Mouse (Mus musculus) stomach, postnatal 0 days (tissue): ENCODE measurements around the gene Chek1. TPM values are rescaled to one million over a fixed set of nuclear protein-coding genes. Genes with fewer than 3 reads are reported as not detected.
A peak's percentile ranks its signal among the peaks of the same experiment; 100 is the strongest.

Source experiments
- ATAC-seq: fragments of 200-750 bp; cut with Nextera tagmentation; 2 replicates; pipeline ENCODE4 v1.8.0; 2017; ENCODE audit not compliant: low FRiP score, low TSS enrichment
- DNase-seq: peaks from one replicate; pipeline ENCODE4 v3.0.0-alpha.2; 2016; ENCODE audit warnings: low spot score
- H3K27ac ChIP-seq: fragments of 300-500 bp; sonication (generic); replicated peaks from 2 replicates; pipeline ENCODE4 v1.5.1; 2014; ENCODE audit warnings: mild to moderate bottlenecking, control low read depth
- H3K27me3 ChIP-seq: fragments of 300-500 bp; sonication (generic); 2 replicates; pipeline ENCODE4 v1.6.1; 2014; ENCODE audit warnings: low read length; ENCODE audit not compliant: control insufficient read depth, insufficient read depth
- H3K36me3 ChIP-seq: fragments of 300-500 bp; sonication (generic); 2 replicates; pipeline ENCODE4 v1.6.1; 2014; ENCODE audit warnings: low read length, mixed read lengths; ENCODE audit not compliant: control insufficient read depth, insufficient read depth
- H3K4me1 ChIP-seq: fragments of 300-500 bp; sonication (generic); replicated peaks from 2 replicates; pipeline ENCODE4 v1.6.1; 2014; ENCODE audit warnings: antibody characterized with exemption; ENCODE audit not compliant: control insufficient read depth, insufficient read depth
- H3K4me2 ChIP-seq: fragments of 300-500 bp; sonication (generic); replicated peaks from 2 replicates; pipeline ENCODE4 v1.6.1; 2014; ENCODE audit warnings: low read depth, mild to moderate bottlenecking, control low read depth, moderate library complexity
- H3K4me3 ChIP-seq: fragments of 300-500 bp; sonication (generic); 2 replicates; pipeline ENCODE4 v1.5.1; 2014; ENCODE audit warnings: low read depth, low read length, control low read depth
- H3K9ac ChIP-seq: fragments of 300-500 bp; sonication (generic); 2 replicates; pipeline ENCODE4 v1.6.1; 2014; ENCODE audit warnings: mild to moderate bottlenecking, low read length, control low read depth, mixed read lengths
- H3K9me3 ChIP-seq: fragments of 300-500 bp; sonication (generic); 2 replicates; pipeline ENCODE4 v1.6.1; 2016; ENCODE audit warnings: low read length; ENCODE audit not compliant: control insufficient read depth
- CTCF ChIP-seq: IDR thresholded peaks from 2 replicates; pipeline ENCODE4 v1.5.1; 2016; ENCODE audit warnings: antibody characterized with exemption, low read depth, mild to moderate bottlenecking, moderate library complexity
- EP300 ChIP-seq: optimal IDR thresholded peaks from 2 replicates; pipeline ENCODE3; 2016; ENCODE audit warnings: antibody characterized with exemption
- WGBS: fragments of 180-500 bp; shearing (Covaris S2); extraction: QIAGEN DNeasy Blood & Tissue Kit; methylation state at CpG from one replicate; pipeline ENCODE4 v1.1.7; 2014; 5-methylcytosine and 5-hydroxymethylcytosine counted together
- polyA plus RNA-seq: library from polyadenylated mRNA; unstranded; fragments of >200 nt; fragmentation: Nextera tagmentation; extraction: Ambion mirVana; gene quantifications from 2 replicates; pipeline ENCODE4 v1.2.1, GENCODE M21; 2015

Gene Chek1
- polyA plus RNA-seq, 1 experiment from 2014 or later: 8.1 TPM

DNA sequence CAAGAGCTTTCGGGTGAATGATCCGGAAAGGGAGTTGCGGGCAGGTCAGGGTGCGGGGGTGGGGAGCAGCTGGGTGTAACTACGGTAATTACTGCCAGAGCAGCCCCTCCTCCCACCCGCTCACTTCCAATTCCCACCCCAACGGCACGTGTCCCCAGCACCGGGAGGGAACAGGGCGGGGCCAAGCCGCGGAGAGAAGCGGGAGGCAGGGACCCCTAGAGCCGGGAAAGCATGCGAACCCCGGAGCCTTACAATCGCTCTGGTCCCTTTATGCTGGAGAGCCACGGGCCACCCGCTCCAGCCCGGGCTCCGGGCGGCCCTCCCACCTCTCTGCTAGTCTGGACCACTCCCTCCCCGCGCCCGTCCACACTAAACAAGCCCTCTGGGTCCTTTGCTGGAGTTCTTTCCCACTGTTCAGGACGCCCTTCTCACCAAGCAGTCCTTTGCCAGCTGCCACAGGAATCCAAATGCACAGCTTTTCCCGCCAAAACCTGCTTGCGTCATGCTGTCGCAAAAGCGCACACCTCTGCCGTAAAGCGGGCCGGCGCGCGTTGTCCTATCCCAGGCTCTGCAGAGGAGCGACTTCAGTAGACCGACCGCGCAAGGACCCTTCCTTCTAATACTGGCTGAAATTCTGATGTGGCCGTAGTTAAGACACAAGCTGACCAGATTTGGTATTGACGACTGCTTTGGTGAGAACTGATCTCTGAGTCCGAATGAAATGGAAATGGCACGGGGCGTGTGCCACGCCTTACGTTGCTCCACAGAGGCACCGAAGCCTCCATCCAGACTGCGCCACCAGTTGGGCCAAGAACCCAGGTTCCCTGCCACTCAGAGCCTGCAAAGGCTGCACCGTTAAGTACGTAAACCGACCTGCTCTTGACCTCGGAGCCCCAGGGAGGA, 483 bp downstream of the Chek1 start:
- DNase-seq: peak; percentile 90
- Histone ChIP-seq H3K4me1 (no peaks in the 10 kb centered on the region), H3K9me3 (no peaks in the 10 kb centered on the region), H3K4me2 (peak overlapping the region; percentile 97), H3K36me3 (no peaks in the 10 kb centered on the region), H3K9ac (peak overlapping the region; percentile 63), H3K27me3 (no peaks in the 10 kb centered on the region), H3K27ac (peak overlapping the region; percentile 76), H3K4me3 (peak overlapping the region; percentile 67)
- TF ChIP-seq EP300 (no peak), CTCF (0 out of 2 replicates have a peak, but pooled peaks have one; percentile 5)
- peak; percentile 90 for ATAC-seq
- under 1% methylated on average over 47 of the region's 53 CpGs for WGBS

DNA sequence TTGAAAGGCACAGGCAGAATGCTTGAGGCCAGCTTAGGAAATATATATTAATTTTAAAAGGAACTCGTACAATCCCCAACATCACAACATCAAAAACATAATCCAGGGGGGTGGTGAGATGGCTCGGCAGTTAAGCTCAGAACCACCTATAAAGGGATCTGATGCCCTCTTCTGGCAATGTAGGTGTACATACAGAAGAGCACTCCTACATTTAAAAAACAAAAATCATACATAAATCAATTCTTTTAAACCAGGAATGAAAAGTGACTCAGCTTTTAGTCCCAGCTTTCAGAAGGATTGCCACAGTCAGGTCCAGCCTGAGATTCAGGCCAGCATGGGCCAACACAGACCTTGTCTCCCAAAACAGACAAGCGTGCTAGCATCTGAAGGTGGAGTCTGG, 10.2 kb downstream of the Chek1 start:
- H3K27ac ChIP-seq: no peak overlapping the region
- peaks cover 2% of the 10 kb centered on the region; the same call in 1 of the 2 replicates for H3K36me3 ChIP-seq
- H3K4me3 ChIP-seq: no peak overlapping the region
- H3K4me1 ChIP-seq: no peaks in the 10 kb centered on the region
- H3K9me3 ChIP-seq: no peaks in the 10 kb centered on the region
- H3K27me3 ChIP-seq: no peaks in the 10 kb centered on the region
- TF ChIP-seq EP300 (no peak), CTCF (peak; percentile 50)
- H3K4me2 ChIP-seq: no peak overlapping the region
- no peak for ATAC-seq
- no peak for DNase-seq
- 74% methylated on average over 3 of the region's 3 CpGs for WGBS
- H3K9ac ChIP-seq: no peak overlapping the region

DNA sequence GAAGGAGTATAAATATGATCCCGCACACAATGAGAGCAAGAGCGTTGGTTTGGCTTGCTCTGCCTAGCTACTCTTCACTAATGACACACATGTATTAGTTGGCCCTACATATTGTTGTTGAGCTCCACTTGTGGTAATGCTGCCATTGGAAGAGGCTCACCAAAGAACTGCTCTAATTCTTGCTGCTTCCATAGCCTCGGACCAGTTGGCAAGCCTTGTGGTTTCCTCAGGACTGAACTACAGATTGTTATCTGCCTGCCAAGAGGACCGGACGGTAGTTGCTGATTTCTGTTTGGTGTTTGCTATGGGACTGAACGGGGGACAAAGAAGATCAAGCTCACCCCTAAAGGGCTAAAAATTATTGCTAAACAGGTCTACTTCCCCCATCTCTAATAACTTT, 19.6 kb downstream of the Chek1 start:
- H3K4me3 ChIP-seq: no peak overlapping the region
- no peak overlapping the region for H3K9ac ChIP-seq
- H3K9me3 ChIP-seq: no peaks in the 10 kb centered on the region
- no peaks in the 10 kb centered on the region for H3K27me3 ChIP-seq
- no peak for ATAC-seq
- H3K4me1 ChIP-seq: no peaks in the 10 kb centered on the region
- TF ChIP-seq CTCF: no peak
- no peak for TF ChIP-seq EP300
- no peaks in the 10 kb centered on the region for H3K36me3 ChIP-seq
- no peak overlapping the region for H3K27ac ChIP-seq
- no peak for DNase-seq
- WGBS: 85% methylated on average over 6 of the region's 6 CpGs
- H3K4me2 ChIP-seq: no peak overlapping the region

DNA sequence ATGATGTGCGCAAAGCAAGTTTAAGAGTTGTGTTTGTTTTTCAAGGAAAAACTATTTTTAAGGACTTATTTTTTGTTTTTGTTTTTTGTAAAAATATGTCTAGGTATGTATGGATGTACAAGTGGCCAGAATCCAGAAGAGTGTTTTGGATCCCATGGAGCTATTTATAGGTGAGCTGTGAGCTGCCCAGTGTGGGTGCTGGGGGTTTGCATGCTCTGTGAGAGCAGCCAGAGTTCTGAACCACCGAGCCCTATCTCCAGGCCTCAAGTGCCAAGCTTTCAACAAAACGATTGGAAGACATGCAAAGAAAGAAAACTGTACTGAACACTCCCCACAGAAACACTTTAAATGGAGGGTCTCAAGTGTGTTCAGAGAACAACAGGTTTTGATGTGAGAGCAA, 20.9 kb downstream of the Chek1 start:
- H3K4me2 ChIP-seq: no peak overlapping the region
- ATAC-seq: no peak
- H3K27ac ChIP-seq: no peak overlapping the region
- no peaks in the 10 kb centered on the region for H3K4me1 ChIP-seq
- H3K27me3 ChIP-seq: no peaks in the 10 kb centered on the region
- no peaks in the 10 kb centered on the region for H3K9me3 ChIP-seq
- no peak for DNase-seq
- H3K4me3 ChIP-seq: no peak overlapping the region
- WGBS: 81% methylated on average over 3 of the region's 3 CpGs
- H3K9ac ChIP-seq: no peak overlapping the region
- TF ChIP-seq CTCF (no peak), EP300 (no peak)
- no peaks in the 10 kb centered on the region for H3K36me3 ChIP-seq

DNA sequence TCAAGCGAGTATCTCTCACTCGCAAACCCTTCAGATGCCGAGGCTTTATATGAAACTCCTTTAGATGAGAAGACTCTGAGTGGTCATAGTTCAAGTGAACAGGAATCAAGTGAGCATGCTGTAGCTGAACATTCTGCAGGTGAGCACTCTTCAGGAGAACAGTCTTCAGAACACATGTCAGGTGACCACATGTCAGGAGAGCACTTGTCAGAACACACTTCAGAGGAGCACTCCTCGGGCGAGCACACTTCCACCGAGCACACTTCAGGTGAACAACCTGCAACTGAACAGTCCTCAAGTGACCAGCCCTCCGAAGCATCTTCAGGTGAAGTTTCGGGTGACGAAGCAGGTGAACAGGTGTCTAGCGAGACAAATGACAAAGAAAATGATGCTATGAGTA, 32.6 kb downstream of the Chek1 start:
- H3K9me3 ChIP-seq: no peaks in the 10 kb centered on the region
- TF ChIP-seq CTCF (no peak), EP300 (no peak)
- DNase-seq: no peak

DNA sequence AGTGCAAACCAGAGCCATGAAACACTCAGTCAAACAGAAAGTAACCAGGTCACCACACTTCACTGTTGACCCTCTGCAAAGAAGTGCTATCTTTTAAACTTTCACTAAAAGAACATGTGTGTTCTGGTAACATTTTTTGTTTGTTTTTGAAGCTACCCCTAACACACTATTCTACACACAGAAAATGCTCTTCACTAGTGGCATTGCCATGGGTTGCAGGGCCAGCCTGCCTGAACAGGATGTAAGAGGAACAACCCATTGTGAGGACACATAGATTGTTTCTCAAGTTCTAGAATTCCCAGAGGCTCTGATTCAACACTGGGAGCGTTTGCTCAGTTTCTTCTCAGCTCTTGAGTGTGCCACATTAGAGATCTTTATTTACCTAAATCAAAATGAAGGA, 33.9 kb downstream of the Chek1 start, which contains the start of gene Acrv1:
Gene Acrv1 (plus strand): TSS at position 301 of the 400 bp plus-strand sequence.
- WGBS: 48% methylated on average over 1 of the region's 1 CpGs
- Histone ChIP-seq H3K4me1 (no peaks in the 10 kb centered on the region), H3K36me3 (no peaks in the 10 kb centered on the region), H3K4me3 (no peak within 1 kb of the TSS), H3K4me2 (no peak within 1 kb of the TSS), H3K9me3 (no peaks in the 10 kb centered on the region), H3K9ac (no peak within 1 kb of the TSS), H3K27me3 (no peaks in the 10 kb centered on the region), H3K27ac (no peak within 1 kb of the TSS)
- ATAC-seq: no peak
- no peak for DNase-seq
- TF ChIP-seq EP300: no peak
- TF ChIP-seq CTCF: no peak

More for the DNA sequence above, 32.6 kb downstream of the Chek1 start:
- no peak overlapping the region for H3K27ac ChIP-seq
- 93% methylated on average over 10 of the region's 10 CpGs for WGBS
- H3K4me1 ChIP-seq: no peaks in the 10 kb centered on the region
- no peak for ATAC-seq
- H3K4me2 ChIP-seq: no peak overlapping the region
- H3K36me3 ChIP-seq: no peaks in the 10 kb centered on the region
- H3K4me3 ChIP-seq: no peak overlapping the region
- H3K9ac ChIP-seq: no peak overlapping the region
- H3K27me3 ChIP-seq: no peaks in the 10 kb centered on the region
